Mouse (Mus musculus): ENCODE measurements around the gene Cdh1. TPM values are rescaled to one million over a fixed set of nuclear protein-coding genes. Genes with fewer than 3 reads are reported as not detected.

Cdh1 gene
- total and polyA plus RNA-seq, 3 experiments, result not detected

- TF ChIP-seq USF2 (IDR thresholded peaks at IDR 0.05; ENCODE audit: borderline replicate concordance in 1 of 2, insufficient read depth in 1 of 2, low read depth in 1 of 2, low read length in 2 of 2) (no peak), MXI1 (IDR thresholded peaks at IDR 0.05; ENCODE audit: low read depth, low read length) (no peak), MYB (IDR thresholded peaks at IDR 0.05; ENCODE audit: low read depth, low read length) (no peak)
Measured at GRCm38 (mm10) chr8:106618324-106618723, 15.2 kb downstream of the Cdh1 start (continued).

- TF ChIP-seq ZMIZ1 (IDR thresholded peaks at IDR 0.05; ENCODE audit: low read depth, low read length), result no peak
- TF ChIP-seq TAL1 (IDR thresholded peaks at IDR 0.05; ENCODE audit: low read length), result no peak
- no peak for TF ChIP-seq RCOR1 (IDR thresholded peaks at IDR 0.05; ENCODE audit: low read depth, low read length)
- no peak for TF ChIP-seq MAZ (IDR thresholded peaks at IDR 0.05; ENCODE audit: low read depth, low read length)
- no peak for TF ChIP-seq TBP (IDR thresholded peaks at IDR 0.05; ENCODE audit: low read depth, low read length)
- no peak for TF ChIP-seq CHD2 (IDR thresholded peaks at IDR 0.05; ENCODE audit: low read length)
- no peak for TF ChIP-seq E2F4 (IDR thresholded peaks at IDR 0.05; ENCODE audit: borderline replicate concordance, low read depth, low read length)
- TF ChIP-seq POLR2AphosphoS5 (IDR thresholded peaks at IDR 0.05; ENCODE audit: borderline replicate concordance, low read depth, low read length), result no peak
- no peak for TF ChIP-seq ZKSCAN1 (IDR thresholded peaks at IDR 0.05; ENCODE audit: low read depth, low read length)
- no peak for TF ChIP-seq BHLHE40 (IDR thresholded peaks at IDR 0.05; ENCODE audit: borderline replicate concordance, low read depth, low read length)
- TF ChIP-seq GATA1 (IDR thresholded peaks at IDR 0.05; ENCODE audit: low read depth, low read length), result no peak
- TF ChIP-seq CTCF (IDR thresholded peaks at IDR 0.05 in 2 of 3, conservative IDR thresholded peaks at IDR 0.05 in 1 of 3; ENCODE audit: control insufficient read depth in 1 of 3, insufficient read depth in 1 of 3, low read depth in 2 of 3, low read length in 3 of 3, poor library complexity in 1 of 3, severe bottlenecking in 1 of 3), result no peak
- TF ChIP-seq USF2 (IDR thresholded peaks at IDR 0.05; ENCODE audit: borderline replicate concordance in 1 of 2, insufficient read depth in 1 of 2, low read depth in 1 of 2, low read length in 2 of 2), result no peak
- no peak for TF ChIP-seq SMC3 (IDR thresholded peaks at IDR 0.05; ENCODE audit: low read depth, low read length)
- TF ChIP-seq UBTF (IDR thresholded peaks at IDR 0.05; ENCODE audit: borderline replicate concordance, insufficient read depth, low read depth, low read length), result no peak
- no peak overlapping the region for H3K9ac ChIP-seq (ENCODE audit: control insufficient read depth, low read depth, low read length, poor library complexity, severe bottlenecking)
- no peaks in the 10 kb centered on the region for H3K9me3 ChIP-seq (replicated peaks; ENCODE audit: insufficient read depth, low read length)
- H3K4me1 ChIP-seq (ENCODE audit: control insufficient read depth in 1 of 2, insufficient read depth in 2 of 2, low read length in 2 of 2), result peaks cover 4% of the 10 kb centered on the region in 2 experiments; a peak in 3 of 4 replicates
- DNase-seq (ENCODE audit: low read depth, low spot score), result no peak
- no peak overlapping the region for H3K27ac ChIP-seq (ENCODE audit: control insufficient read depth, low read depth, low read length)
- no peak overlapping the region for H3K4me3 ChIP-seq (ENCODE audit: control insufficient read depth in 1 of 2, insufficient read depth in 1 of 2, low read depth in 2 of 2, low read length in 2 of 2)
- peaks cover 2 to 4% of the 10 kb centered on the region in 2 experiments; a peak in 1 of 4 replicates for H3K27me3 ChIP-seq (ENCODE audit: control insufficient read depth in 1 of 2, insufficient read depth in 2 of 2, low read length in 2 of 2)
- H3K79me2 ChIP-seq (ENCODE audit: control insufficient read depth, insufficient read depth, low read length, poor library complexity), result no peaks in the 10 kb centered on the region
- H3K36me3 ChIP-seq (ENCODE audit: control insufficient read depth in 1 of 2, insufficient read depth in 2 of 2, low read length in 2 of 2), result peaks cover 0 to 2% of the 10 kb centered on the region in 2 experiments; a peak in 2 of 4 replicates
Measured at GRCm38 (mm10) chr8:106619549-106620245, 16.5 kb downstream of the Cdh1 start.

All from MEL (cell line).